Mouse (Mus musculus) liver, embryonic 15.5 days (tissue): ENCODE results near the gene Rims3. TPM values are rescaled to one million over a fixed set of nuclear protein-coding genes. Genes with fewer than 3 reads are reported as not detected.

Experiments
- ATAC-seq: fragments of 200-750 bp; cut with Nextera tagmentation; 2 replicates; pipeline ENCODE4 v1.8.0; 2017; ENCODE audit warnings: moderate number of reproducible peaks, mild to moderate bottlenecking, moderate library complexity; ENCODE audit not compliant: insufficient read depth
- H3K27ac ChIP-seq: fragments of 300-500 bp; sonication (generic); replicated peaks from 2 replicates; pipeline ENCODE4 v1.5.1; 2015; ENCODE audit warnings: mild to moderate bottlenecking, inconsistent platforms
- H3K27me3 ChIP-seq: fragments of 300-500 bp; sonication (generic); 2 replicates; pipeline ENCODE4 v1.6.1; 2015; ENCODE audit warnings: mild to moderate bottlenecking, inconsistent platforms
- H3K36me3 ChIP-seq: fragments of 300-500 bp; sonication (generic); replicated peaks from 2 replicates; pipeline ENCODE4 v1.6.1; 2015; ENCODE audit warnings: moderate library complexity, mild to moderate bottlenecking, inconsistent platforms
- H3K4me1 ChIP-seq: fragments of 300-500 bp; sonication (generic); replicated peaks from 2 replicates; pipeline ENCODE4 v1.6.1; 2015; ENCODE audit warnings: inconsistent platforms
- H3K4me2 ChIP-seq: fragments of 300-500 bp; sonication (generic); 2 replicates; pipeline ENCODE4 v1.6.1; 2015; ENCODE audit warnings: moderate library complexity, mild to moderate bottlenecking, inconsistent platforms
- H3K4me3 ChIP-seq: fragments of 300-500 bp; sonication (generic); replicated peaks from 2 replicates; pipeline ENCODE4 v1.5.1; 2015; ENCODE audit warnings: mild to moderate bottlenecking, inconsistent platforms
- H3K9ac ChIP-seq: fragments of 300-500 bp; sonication (generic); 2 replicates; pipeline ENCODE4 v1.6.1; 2015; ENCODE audit warnings: moderate library complexity, mild to moderate bottlenecking, inconsistent platforms
- H3K9me3 ChIP-seq: fragments of 300-500 bp; sonication (generic); replicated peaks from 2 replicates; pipeline ENCODE4 v1.6.1; 2016; ENCODE audit warnings: inconsistent platforms
- WGBS: fragments of 180-500 bp; shearing (Covaris S2); methylation state at CpG from one replicate; pipeline ENCODE4 v1.1.7; 2015; ENCODE audit warnings: mixed read lengths; ENCODE audit not compliant: insufficient replicate concordance; 5-methylcytosine and 5-hydroxymethylcytosine counted together
- polyA plus RNA-seq: library from polyadenylated mRNA; unstranded; fragments of >200 nt; fragmentation: Nextera tagmentation; extraction: Ambion mirVana; gene quantifications from 2 replicates; pipeline ENCODE4 v1.2.1, GENCODE M21; 2015

Gene Rims3
- polyA plus RNA-seq, 1 experiment from 2014 or later = 0.20 TPM

DNA sequence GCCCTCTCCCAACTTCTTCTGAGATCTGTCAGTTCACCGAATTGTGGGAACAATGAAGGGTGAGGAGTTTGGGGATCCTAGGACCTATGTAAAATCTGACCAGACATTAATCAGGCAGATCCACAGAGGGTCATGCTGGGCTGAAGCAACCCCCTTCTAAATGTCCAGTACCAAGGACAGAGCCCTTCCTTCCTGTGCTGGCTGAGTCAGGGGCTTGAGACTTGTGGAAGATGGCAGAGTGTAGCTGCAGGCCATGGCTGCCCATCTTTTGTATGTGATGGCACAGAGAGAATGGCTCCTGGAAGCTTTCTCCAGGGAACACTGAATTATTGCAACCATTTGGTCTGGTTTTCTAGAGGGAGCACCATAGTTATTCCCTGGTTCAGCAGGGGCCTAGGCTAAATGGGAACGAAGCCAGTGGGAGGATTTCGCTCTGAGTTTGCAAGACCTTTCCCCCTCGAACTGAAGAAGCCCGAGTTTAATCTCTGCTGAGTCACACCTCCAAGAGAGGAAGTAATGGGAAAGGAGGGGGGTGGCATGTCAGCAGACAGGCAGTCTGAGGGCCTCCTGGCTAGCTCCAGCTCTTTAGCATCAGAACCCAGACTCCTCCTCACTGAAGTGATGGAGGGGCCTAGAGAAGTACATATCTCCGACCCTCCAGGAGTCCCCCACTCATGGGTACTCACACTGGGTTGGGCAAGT lies 26.3 kb downstream of the Rims3 start:
- Histone ChIP-seq H3K27me3 (no peaks in the 10 kb centered on the region), H3K4me3 (no peak overlapping the region), H3K4me1 (peaks cover 3% of the 10 kb centered on the region; the same call in 1 of the 2 replicates), H3K36me3 (no peaks in the 10 kb centered on the region), H3K27ac (no peak overlapping the region), H3K9ac (no peak overlapping the region), H3K4me2 (no peak overlapping the region), H3K9me3 (no peaks in the 10 kb centered on the region)
- ATAC-seq = no peak
- WGBS = 22% methylated on average over 6 of the region's 6 CpGs

DNA sequence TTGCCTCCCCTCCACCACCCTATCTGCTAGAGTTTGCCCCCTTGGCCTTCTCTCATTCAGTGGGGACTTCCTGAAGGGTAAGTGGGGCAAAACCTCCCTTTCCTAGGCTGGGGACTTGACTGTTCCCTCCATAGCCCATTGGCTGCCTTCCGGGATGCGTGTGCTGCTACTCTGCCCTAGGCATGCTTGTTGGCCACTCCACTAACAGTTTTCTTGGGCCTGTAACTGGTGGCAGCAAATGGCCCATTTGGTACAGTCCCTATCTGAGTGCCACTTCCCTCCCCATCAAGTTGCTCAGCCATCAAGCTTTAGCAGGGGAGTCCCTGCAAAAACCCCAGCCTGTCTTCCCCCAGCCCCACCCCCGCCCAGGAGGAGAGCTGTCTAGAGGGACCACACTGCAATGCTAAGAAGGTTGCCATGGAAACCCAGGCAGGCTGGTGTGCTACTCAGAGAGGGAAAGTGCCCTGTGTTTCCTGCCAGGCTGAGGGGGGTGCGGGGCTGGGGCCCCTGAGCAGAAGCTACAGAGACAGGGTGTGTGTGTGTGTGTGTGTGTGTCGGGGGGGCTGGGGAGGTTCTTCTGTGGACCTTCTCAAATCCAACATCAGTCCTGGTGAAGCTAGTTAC lies 27.5 kb downstream of the Rims3 start:
- Histone ChIP-seq H3K27ac (no peak overlapping the region), H3K9me3 (no peaks in the 10 kb centered on the region)
- WGBS = 51% methylated on average over 5 of the region's 5 CpGs

DNA sequence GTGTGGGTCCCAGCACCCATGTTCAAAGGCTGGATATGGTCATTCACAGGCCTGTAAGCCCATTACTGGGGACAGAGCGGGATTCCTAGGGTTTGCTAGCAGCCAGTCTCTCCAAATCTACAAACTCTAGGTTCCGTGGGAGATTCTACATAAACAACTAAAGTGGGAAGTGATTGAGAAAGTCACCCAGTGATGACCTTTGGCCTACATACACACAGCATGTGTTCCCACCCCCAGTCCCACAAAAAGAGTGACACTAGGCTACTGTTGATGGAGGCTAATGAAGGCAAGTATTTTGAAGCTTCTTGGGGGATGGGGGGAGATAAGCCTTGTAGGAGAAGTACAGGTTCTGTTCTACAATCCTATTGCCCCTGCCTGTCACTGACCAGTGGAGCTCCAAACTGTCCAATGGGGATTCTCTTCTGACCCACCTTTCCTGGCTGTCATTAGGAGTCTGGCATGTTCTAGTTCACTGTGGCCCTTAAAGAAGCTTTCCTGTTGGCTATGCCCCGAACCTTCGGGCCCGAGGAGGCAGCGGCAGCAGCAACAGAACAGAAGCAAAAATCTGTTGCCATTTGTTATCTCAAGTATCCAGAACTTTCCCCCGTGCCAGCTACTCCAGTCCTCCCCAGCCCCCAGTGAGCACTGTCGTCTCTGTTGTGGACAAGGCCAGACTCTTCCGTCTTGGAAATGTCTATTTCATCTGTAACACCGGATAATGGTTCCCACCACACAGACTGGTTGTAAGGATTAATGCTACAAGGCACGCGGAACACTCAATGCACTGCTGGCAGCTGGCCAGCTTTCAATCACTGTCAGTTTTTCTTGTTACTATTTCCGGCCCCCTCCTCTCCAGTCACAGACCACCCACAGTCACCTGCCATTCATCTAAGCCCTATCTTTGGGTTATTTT lies 30.8 kb downstream of the Rims3 start:
- H3K9me3 ChIP-seq = no peaks in the 10 kb centered on the region
- ATAC-seq = no peak
- no peak overlapping the region for H3K27ac ChIP-seq
- H3K4me3 ChIP-seq = no peak overlapping the region
- no peaks in the 10 kb centered on the region; the same call in 1 of the 2 replicates for H3K27me3 ChIP-seq
- H3K4me1 ChIP-seq = peaks cover 3% of the 10 kb centered on the region; the same call in 1 of the 2 replicates
- no peak overlapping the region for H3K4me2 ChIP-seq
- no peak overlapping the region for H3K9ac ChIP-seq
- no peaks in the 10 kb centered on the region for H3K36me3 ChIP-seq
- WGBS = 37% methylated on average over 13 of the region's 13 CpGs

More for the DNA sequence above, 27.5 kb downstream of the Rims3 start:
- ATAC-seq = no peak
- H3K36me3 ChIP-seq = no peaks in the 10 kb centered on the region
- no peak overlapping the region for H3K4me2 ChIP-seq
- peaks cover 3% of the 10 kb centered on the region; the same call in 1 of the 2 replicates for H3K4me1 ChIP-seq
- no peak overlapping the region for H3K4me3 ChIP-seq
- no peaks in the 10 kb centered on the region; the same call in 1 of the 2 replicates for H3K27me3 ChIP-seq
- H3K9ac ChIP-seq = no peak overlapping the region

DNA sequence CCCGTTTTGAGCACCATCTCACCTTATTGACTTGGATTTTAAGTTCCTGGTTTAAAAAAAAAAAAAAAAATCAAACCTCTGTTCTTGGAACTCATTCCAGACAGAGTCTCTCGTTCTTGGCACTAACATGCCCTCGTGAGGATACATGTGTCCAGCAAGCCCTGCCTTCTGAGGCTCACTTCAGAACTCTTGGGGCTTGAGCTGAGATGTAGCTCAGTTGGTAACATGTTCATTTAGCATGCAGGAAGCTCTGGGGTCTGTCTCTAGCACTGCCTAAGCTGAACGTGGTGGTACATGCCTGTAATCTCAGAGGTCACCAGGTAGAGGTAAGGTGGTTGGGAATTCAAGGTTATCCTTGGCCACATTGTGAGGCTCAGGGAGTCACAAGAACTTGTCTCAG lies 31.5 kb downstream of the Rims3 start:
- H3K4me1 ChIP-seq = peaks cover 3% of the 10 kb centered on the region; the same call in 1 of the 2 replicates
- 27% methylated on average over 4 of the region's 4 CpGs for WGBS
- no peak overlapping the region for H3K4me3 ChIP-seq
- ATAC-seq = no peak
- no peaks in the 10 kb centered on the region; the same call in 1 of the 2 replicates for H3K27me3 ChIP-seq
- H3K27ac ChIP-seq = no peak overlapping the region
- H3K4me2 ChIP-seq = no peak overlapping the region
- H3K36me3 ChIP-seq = no peaks in the 10 kb centered on the region
- H3K9ac ChIP-seq = no peak overlapping the region
- no peaks in the 10 kb centered on the region for H3K9me3 ChIP-seq

DNA sequence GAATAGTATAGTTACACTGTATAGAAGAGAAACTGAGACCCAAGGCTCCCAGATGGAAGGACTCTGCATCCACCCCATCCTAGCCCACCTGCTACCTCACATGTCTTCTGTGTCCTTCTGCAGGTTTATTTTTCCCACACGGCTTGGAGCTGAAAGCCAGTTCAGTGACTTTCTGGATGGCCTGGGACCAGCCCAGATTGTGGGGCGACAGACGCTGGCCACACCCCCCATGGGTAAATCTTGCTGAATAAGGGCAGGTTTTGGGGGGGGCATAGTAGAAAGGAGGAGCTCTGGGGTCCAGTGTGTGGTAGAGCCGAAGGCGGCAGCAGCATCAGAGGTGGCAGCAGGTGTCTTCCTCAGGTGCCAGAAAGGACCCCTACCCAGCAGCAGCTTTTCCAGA lies 32.2 kb downstream of the Rims3 start:
- no peak for ATAC-seq
- no peak overlapping the region for H3K9ac ChIP-seq
- 65% methylated on average over 5 of the region's 5 CpGs for WGBS

DNA sequence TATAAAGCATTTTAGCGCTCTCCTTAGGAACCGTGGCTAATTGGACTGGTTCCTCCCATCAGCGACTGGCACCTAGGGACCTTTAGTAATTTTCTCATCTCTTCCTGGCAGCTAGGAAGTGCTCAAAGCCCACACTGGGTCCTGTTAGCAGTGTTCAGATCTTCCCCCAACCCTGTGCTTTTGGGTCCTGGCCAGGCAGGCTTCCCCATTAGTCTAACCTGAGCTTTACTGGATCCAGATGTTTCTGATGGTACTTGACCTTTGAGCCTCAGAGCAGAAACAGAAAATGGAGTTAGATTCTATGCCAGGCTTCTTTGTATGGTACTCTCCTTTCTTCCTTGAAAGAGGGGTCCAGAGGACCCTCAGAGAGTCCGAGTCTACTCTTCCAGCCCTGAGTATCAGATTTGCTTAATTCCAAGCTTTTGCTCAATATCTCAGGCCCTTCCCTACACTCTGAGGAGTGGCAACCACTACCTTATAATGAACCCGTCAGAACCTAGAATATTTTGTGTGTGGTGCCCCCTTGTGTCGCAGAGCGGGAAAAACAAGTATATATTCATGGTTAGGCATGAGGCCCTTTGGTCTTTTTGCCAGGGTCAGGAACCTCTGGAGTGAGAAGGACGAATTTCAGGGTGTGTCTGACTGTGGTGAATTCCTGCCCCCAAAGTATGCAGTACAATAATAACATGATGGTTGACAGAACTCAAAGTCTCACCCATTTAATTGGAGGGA lies 32.9 kb downstream of the Rims3 start:
- H3K36me3 ChIP-seq = no peaks in the 10 kb centered on the region
- no peak overlapping the region for H3K4me3 ChIP-seq
- H3K9ac ChIP-seq = no peak overlapping the region
- peaks cover 3% of the 10 kb centered on the region; the same call in 1 of the 2 replicates for H3K27me3 ChIP-seq
- peaks cover 3% of the 10 kb centered on the region; the same call in 1 of the 2 replicates for H3K4me1 ChIP-seq
- H3K27ac ChIP-seq = no peak overlapping the region
- ATAC-seq = no peak
- 23% methylated on average over 8 of the region's 8 CpGs for WGBS
- no peaks in the 10 kb centered on the region for H3K9me3 ChIP-seq
- no peak overlapping the region for H3K4me2 ChIP-seq

More for the DNA sequence above, 32.2 kb downstream of the Rims3 start:
- H3K27ac ChIP-seq = no peak overlapping the region
- no peaks in the 10 kb centered on the region for H3K9me3 ChIP-seq
- peaks cover 3% of the 10 kb centered on the region; the same call in 1 of the 2 replicates for H3K4me1 ChIP-seq
- no peaks in the 10 kb centered on the region for H3K36me3 ChIP-seq
- H3K27me3 ChIP-seq = peaks cover under 1% of the 10 kb centered on the region; the same call in 1 of the 2 replicates
- H3K4me2 ChIP-seq = no peak overlapping the region
- H3K4me3 ChIP-seq = no peak overlapping the region

DNA sequence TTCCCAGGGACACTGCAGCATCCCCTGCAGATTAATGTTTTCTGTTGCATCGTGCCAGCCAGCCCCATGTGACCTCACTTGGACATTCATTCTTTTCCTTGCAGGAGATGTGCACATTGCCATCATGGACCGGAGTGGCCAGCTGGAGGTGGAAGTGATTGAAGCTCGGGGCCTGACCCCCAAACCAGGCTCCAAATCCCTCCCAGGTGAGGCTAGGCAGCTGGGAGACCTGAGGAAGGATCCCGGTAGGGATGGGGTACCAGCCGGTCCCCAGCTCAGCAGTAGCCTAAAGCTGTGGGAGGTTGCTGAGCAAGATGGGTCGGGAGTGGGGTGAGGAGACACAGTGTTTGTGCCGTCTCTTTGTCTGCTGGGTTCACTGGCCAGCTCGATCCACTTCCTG lies 34.3 kb downstream of the Rims3 start:
- Histone ChIP-seq H3K4me1 (peaks cover 3% of the 10 kb centered on the region; the same call in 1 of the 2 replicates), H3K9ac (no peak overlapping the region), H3K4me3 (no peak overlapping the region), H3K9me3 (no peaks in the 10 kb centered on the region), H3K4me2 (no peak overlapping the region), H3K27ac (no peak overlapping the region), H3K27me3 (peaks cover 3% of the 10 kb centered on the region; the same call in 1 of the 2 replicates), H3K36me3 (no peaks in the 10 kb centered on the region)
- ATAC-seq = no peak
- 54% methylated on average over 8 of the region's 8 CpGs for WGBS

DNA sequence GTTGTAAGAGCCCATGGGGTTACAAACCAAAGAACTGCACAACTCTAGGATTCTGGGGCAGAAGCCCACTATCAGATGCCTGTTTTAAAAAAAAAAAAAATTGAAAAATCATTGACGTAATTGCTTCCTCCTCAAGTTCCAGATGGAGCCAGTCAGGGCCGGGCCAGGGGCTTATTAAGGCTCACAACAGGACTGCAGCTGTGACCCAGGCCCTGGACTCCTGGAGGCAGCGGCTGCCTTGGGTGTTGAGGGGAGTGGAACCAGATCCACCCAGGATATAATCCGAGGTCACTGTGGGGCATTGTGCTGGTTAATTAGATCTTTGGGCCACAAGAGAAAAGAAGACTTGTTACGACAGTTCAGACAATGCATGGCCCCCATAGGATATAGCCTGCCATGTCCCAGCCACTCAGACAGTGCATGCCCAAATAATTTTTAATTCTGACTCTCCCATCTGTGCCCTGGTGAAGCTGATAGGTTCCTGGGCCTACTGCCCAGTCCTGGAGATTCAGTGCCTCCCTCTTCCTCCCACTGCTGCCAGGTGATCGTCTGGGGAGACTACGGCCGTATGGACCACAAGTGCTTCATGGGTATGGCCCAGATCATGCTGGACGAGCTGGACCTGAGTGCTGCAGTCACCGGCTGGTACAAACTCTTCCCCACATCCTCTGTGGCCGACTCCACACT lies 36.3 kb downstream of the Rims3 start:
- Histone ChIP-seq H3K27ac (no peak overlapping the region), H3K9me3 (no peaks in the 10 kb centered on the region), H3K27me3 (peaks cover 3% of the 10 kb centered on the region; the same call in 1 of the 2 replicates), H3K4me2 (no peak overlapping the region), H3K36me3 (no peaks in the 10 kb centered on the region), H3K4me1 (no peaks in the 10 kb centered on the region), H3K4me3 (no peak overlapping the region), H3K9ac (no peak overlapping the region)
- 56% methylated on average over 11 of the region's 11 CpGs for WGBS
- ATAC-seq = no peak

DNA sequence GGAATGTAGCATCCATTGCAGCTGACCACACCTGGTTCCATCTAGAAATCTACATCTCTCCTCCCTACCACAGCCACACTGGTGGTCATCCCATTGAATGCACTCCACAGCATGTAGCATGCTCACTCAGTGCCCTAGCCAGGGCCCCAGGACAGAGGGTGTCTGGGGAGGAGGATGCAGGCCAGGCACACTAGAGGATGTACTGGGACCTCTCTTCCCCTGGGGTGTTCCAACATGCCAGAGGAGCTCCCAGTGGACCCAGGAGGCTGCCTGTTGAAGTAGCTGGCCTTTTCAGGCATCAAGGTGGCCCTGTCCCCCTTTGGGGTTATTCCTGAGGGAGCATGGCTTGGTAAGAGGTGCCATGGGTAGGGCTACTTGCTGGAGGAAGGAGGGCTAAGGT lies 37.3 kb downstream of the Rims3 start:
- ATAC-seq = no peak
- Histone ChIP-seq H3K4me1 (no peaks in the 10 kb centered on the region), H3K4me2 (no peak overlapping the region), H3K9me3 (no peaks in the 10 kb centered on the region), H3K4me3 (no peak overlapping the region), H3K36me3 (no peaks in the 10 kb centered on the region), H3K27ac (no peak overlapping the region), H3K9ac (no peak overlapping the region), H3K27me3 (peaks cover 3% of the 10 kb centered on the region; the same call in 1 of the 2 replicates)

DNA sequence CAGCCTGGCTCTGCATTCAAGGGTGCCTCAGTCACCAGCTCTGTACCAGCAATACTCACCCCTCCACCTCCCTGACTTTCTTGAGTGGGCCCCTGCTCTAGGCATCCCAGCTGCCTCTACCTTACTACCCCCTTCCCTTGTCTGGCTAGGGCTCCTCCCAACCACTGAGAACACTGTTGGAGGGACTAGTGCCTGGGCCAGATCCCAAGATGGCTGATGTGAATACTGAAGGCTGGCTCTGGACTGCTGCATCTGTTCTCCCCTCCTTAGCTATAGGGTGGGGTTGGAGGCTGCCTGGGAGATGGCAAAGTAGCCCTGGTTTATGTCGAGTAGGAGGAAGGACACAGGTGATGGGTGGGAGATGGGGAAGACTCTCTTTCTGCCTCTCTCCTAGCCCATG lies 37.9 kb downstream of the Rims3 start:
- Histone ChIP-seq H3K4me3 (no peak overlapping the region), H3K9me3 (no peaks in the 10 kb centered on the region), H3K36me3 (no peaks in the 10 kb centered on the region), H3K9ac (no peak overlapping the region), H3K4me1 (no peaks in the 10 kb centered on the region), H3K27ac (no peak overlapping the region), H3K27me3 (peaks cover 3% of the 10 kb centered on the region; the same call in 1 of the 2 replicates), H3K4me2 (no peak overlapping the region)
- no peak for ATAC-seq
- 9% methylated on average over 1 of the region's 1 CpGs for WGBS
